Mouse (Mus musculus) liver, postnatal 0 days (tissue): Measurements from ENCODE around the gene Olfr1344.

Experiments used
- CTCF ChIP-seq: sonication (generic); IDR thresholded peaks from 2 replicates; pipeline ENCODE4 v1.5.1; 2016; ENCODE audit warnings: antibody characterized with exemption, low read depth
- EP300 ChIP-seq: IDR thresholded peaks from 2 replicates; pipeline ENCODE4 v1.6.1; 2016; ENCODE audit warnings: antibody characterized with exemption, low read depth, mild to moderate bottlenecking

DNA sequence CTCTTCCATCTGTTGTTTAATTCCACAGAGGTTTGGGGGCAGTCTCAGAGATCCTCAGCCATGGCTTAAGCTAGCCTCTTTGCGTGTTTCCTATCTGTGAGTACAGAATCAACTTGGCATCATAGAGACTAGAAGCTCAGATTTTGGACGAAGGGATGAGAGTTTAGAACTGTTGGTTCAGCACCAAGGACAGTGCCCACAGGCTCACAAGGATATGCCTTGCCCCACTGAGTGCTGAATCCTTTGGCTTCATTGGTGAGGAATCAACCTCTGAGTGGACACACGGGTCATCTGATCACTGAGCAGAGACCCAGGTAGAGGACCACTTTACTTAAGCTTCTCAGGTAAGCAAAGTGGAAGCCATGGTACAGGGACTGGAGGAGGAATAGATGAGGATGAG lies 17.9 kb downstream of the Olfr1344 start:
- no peak for TF ChIP-seq CTCF
- TF ChIP-seq EP300: no peak
